Mouse (Mus musculus): ENCODE measurements around the gene Gm13287.
"Not testable (repeated sequence)": the region's sequence is repeated elsewhere in the genome, so short reads cannot be mapped to it uniquely, and the experiment has no call there.

Gene Gm13287

DNA sequence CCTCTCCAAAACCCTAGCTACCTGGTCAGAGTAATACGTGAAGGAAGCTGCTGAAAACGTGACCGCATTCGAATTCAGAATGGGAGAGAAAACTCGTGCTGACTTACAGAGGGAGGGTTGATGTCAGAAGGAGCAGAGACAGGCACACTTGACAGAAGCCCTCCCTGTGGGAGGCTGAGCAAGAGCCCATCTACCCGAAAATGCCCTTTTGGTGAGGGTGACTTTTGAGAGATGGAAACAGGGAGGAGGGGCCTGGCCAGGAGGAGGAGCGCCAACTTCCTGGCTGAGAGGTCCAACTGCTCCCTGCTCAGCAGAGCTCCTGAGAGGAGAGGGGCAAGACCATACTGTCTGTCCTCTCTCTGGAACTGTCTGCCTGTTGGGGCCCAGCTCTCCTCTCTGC is 3.7 kb upstream of the Gm13287 start, which contains the start of gene Gm13285:
Gene Gm13285, plus strand, starts transcription at position 301 of the 400 bp plus-strand sequence.
- not testable (repeated sequence) for DNase-seq

DNA sequence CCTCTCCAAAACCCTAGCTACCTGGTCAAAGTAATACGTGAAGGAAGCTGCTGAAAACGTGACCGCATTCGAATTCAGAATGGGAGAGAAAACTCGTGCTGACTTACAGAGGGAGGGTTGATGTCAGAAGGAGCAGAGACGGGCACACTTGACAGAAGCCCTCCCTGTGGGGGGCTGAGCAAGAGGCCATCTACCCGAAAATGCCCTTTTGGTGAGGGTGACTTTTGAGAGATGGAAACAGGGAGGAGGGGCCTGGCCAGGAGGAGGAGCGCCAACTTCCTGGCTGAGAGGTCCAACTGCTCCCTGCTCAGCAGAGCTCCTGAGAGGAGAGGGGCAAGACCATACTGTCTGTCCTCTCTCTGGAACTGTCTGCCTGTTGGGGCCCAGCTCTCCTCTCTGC is 2.2 kb downstream of the Gm13287 start, which contains the start of gene Gm13288:
Gene Gm13288, plus strand, starts transcription at position 301 of the 400 bp plus-strand sequence.
- DNase-seq: not testable (repeated sequence)

DNA sequence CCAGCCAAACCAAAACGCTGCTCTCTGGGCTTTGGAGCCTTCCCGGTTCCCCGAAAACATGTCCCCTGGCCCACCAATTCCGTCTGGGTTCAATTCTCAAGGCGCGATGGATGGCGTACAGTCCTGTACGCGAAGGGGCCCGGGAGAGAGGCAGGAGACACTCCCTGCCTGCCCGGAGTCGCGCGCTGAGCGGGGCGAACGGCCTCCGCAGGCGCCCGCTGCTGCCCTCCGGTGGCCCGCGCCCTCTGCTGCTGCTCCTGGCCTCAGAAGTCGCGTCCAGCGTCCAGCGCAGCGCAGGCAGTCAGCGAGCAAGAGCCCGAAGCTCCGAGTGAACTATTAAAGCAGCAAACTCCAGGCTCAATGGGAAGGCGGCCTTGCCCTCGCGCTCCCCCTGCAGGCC is 2.7 kb downstream of the Gm13287 start:
- peak in 1 of 2 experiments; percentile 16 for DNase-seq

DNA sequence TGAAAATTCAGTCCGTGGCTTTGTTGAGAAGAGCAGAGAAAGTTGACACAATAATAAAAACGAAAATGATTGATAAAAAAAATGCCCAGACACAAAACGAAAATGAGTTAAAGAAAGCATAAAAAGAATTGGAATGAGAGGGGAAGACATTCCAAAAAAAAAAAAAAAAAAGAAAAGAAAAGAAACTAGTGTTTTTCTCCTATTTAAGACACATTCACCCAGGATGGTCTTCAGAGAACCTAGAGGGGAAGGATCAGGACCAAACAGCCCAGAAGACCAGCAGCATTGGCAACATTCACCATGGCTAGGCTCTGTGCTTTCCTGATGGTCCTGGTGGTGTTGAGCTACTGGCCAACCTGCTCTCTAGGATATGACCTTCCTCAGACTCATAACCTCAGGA is 12.9 kb downstream of the Gm13287 start, which contains the start of gene Ifna7:
Gene Ifna7, plus strand, starts transcription at position 301 of the 400 bp plus-strand sequence.
- no peak for DNase-seq

DNA sequence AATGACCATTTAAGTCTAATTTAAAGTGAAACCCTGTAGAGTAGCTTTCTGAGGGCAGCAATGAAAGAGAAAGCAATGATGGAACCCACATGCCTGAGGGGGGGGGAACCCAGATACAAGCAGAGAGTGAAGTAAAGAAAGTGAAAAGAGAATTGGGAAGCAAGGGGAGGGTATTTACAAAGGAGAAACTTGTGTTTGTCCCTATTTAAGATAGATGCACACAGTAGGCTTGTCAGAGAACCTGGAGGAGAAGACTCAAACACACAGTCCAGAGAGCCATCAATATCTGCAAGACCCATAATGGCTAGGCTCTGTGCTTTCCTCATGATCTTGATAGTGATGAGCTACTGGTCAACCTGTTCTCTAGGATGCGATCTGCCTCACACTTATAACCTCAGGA is 16.6 kb downstream of the Gm13287 start, which contains the start of gene Ifna11:
Gene Ifna11, plus strand, starts transcription at position 301 of the 400 bp plus-strand sequence.
- no peak for DNase-seq

DNA sequence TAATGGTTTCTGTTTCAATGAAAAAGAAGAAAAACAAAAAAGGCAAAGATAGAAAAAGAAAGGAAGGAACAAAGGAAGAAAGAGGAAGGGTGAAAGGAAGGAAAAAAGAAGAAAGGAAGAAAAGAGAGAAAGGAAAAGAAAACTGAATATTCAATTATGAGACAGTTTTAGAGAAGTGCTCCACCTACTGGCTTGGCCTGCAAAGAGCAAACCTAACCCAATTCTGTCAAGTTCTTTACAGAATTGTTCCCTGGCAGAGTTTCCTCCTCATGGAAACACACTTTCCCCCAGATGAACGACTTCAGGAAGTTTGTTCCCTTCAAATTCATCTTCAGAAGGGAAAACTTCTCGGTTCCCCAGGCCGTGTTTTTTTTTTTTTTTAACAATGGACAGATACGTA is 19.9 kb downstream of the Gm13287 start:
- peak in 1 of 2 experiments; percentile 21 for DNase-seq

DNA sequence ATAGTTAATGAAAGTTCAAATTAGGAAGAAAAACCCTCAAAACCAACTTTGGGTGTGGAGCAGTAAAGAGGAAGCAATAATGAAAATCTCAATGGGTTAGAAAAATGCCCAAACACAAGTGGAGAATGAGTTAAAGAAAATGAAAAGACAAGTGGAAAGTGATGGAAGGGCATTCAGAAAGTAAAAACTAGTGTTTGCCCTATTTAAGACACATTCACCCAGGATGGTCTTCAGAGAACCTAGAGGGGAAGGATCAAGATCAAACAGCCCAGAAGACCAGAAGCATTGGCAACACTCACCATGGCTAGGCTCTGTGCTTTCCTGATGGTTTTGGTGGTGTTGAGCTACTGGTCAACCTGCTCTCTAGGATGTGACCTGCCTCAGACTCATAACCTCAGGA is 24.1 kb downstream of the Gm13287 start, which contains the start of gene Ifna6:
Gene Ifna6, plus strand, starts transcription at position 301 of the 400 bp plus-strand sequence.
- not testable (repeated sequence) for DNase-seq

DNA sequence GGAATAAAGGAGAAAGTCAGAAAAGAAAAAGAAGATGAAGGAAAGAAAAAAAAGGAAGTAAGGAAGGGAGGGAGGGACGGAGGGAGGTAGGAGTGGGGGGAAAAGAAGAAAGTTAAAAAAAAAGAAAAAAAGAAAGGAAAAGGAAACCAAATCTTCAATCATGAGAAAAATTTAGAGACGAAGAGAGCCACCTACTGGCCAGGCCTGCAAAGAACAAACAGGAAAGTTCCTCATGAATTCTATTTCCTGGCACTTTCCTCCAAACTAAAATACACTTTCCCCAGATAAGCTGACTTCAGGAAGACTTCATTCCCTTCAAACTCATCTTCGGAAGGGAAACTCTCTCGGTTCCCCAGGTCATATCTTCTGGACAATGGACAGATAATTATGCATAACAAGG is 27.5 kb downstream of the Gm13287 start:
- DNase-seq: peak in 1 of 2 experiments; percentile 41

DNA sequence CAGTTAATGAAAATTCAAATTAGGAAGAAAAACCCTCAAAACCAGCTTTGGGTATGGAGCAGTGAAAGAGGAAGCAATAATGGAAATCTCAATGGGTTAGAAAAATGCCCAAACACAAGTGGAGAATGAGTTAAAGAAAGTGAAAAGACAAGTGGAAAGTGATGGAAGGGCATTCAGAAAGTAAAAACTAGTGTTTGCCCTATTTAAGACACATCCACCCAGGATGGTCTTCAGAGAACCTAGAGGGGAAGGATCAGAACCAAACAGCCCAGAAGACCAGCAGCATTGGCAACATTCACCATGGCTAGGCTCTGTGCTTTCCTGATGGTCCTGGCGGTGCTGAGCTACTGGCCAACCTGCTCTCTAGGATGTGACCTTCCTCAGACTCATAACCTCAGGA is 32.2 kb downstream of the Gm13287 start, which contains the start of gene Ifna5:
Gene Ifna5, plus strand, starts transcription at position 301 of the 400 bp plus-strand sequence.
- not testable (repeated sequence) for DNase-seq

DNA sequence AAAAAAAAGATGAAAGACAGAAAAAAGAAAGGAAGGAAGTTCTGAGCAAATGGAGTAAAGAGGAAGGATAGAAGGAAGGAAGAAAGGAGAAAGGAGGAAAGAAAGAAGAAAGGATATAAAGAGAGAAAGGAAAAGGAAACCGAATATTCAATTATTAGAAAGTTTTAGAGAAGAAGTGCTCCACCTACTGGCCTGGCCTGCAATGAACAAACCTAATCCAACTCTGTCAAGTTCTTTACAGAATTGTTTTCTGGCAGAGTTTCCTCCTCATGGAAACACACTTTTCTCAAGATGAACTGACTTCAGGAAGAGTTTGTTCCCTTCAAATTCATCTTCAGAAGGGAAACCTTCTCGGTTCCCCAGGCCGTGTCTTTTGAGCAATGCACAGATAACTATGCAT is 35.8 kb downstream of the Gm13287 start:
- DNase-seq: peak in 1 of 2 experiments; percentile 22

DNA sequence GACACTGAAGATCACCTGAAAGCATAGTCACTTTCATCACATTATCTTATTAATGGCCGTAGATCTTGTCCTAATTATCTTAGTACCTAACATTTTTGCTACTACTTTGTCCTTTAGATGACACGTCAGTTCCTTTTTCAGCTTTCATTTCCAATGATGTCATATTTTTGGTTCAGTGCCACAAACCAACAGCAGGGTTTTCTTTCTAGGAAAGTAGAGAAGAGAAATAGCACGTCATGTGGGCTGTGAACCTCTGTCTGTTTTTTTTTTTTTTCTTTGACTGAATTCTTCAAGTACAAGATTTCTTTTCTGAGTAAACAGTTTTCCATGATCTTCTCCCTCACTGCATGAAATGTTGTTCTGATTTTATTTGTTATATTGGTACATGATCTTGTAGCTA is 37.0 kb downstream of the Gm13287 start:
- no peak for DNase-seq

DNA sequence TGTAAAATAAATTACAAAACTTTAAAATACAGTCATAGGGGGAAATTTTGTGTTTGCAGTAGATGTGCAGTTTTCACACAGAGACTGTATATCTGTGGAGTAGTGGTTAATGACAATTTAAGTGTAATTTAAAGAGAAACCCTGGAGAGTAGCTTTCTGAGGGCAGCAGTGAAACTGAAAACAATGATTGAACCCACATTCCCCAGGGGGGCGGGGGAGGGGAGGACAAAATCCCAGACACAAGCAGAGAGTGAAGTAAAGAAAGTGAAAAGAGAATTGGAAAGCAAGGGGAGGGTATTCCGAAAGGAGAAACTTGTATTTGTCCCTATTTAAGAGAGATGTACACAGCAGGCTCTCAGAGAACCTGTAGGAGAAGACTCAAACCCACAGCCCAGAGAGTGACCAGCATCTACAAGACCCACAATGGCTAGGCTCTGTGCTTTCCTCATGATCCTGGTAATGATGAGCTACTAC is 38.4 kb downstream of the Gm13287 start, which contains the start of gene Ifna4:
Gene Ifna4, plus strand, starts transcription at position 424 of the 474 bp plus-strand sequence.
- no peak for DNase-seq

DNA sequence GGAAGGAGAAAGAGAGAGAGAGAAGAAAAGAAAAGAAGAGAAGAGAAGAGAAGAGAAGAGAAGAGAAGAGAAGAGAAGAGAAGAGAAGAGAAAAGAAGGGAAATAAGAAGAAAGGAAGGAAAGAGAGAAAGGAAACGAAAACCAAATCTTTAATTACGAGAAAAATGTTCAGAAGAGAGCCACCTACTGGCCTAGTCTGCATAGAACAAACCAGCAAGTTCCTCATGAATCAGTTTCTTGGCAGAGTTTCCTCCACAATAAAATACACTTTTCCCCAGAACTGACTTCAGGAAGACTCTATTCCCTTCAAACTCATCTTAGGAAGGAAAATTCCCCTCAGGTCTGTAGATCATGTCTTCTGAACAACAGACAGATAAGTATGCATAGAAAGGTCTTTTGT is 42.3 kb downstream of the Gm13287 start:
- DNase-seq: no peak

DNA sequence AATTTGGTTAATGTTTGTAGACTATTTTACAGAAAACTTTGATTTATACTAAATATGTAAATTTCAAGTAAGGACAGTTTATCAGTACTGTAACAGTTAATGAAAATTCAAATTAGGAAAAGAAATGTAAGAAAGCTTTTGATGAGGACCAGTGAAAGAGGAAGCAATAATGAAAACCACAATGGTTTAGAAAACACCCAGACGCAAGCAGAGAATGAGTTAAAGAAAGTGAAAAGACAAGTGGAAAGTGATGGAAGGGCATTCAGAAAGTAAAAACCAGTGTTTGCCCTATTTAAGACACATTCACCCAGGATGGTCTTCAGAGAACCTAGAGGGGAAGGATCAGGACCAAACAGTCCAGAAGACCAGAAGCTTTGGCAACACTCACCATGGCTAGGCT is 46.6 kb downstream of the Gm13287 start, which contains the start of gene Ifna1:
Gene Ifna1, plus strand, starts transcription at position 390 of the 400 bp plus-strand sequence.
- no peak for DNase-seq

DNA sequence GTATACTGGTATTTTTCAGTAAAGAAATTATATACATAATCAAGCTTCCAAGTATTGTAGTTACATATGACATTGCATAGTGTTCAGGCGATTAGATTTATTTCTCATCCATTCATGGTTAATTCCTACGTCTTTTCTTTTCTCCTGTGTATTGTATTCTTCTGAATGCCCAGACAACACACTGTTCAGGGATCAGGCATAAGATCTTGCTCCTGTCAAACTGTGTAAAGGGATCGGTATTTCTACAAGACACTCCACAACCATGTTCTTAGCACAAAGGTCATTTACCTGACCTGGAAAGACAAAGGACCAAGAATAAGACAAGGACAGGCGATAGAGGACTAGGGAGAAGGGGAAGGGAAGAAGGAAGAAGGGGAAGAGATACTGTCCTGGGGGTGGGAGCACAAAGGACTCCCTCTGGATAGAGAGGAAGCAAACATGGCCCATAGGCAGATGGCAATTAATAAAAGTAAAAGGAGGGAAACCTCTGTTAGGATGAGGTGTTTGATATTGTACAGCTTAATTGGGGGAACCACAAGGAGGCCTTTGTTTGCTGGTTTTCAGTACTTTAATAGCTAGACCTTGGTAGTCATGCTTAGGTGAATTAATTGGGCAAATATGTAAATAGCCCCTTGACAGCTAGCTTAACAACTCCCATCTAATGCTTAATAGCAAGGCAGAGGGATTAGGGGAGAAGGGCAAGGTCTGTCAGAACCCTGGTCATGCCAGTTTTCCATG is 48.1 kb downstream of the Gm13287 start:
- DNase-seq: no peak
